Mouse (Mus musculus) cerebellum, adult 8-10 months (tissue): ENCODE results near the gene Bcl7b.

ENCODE experiments used
- DNase-seq: peaks from one replicate; pipeline ENCODE4 v3.0.0; 2022

Gene Bcl7b

GRCm38 (mm10) chr5:135168063-135169062 is at the start of gene Bcl7b:
Gene Bcl7b (plus strand): TSS chr5:135168283.
- DNase-seq, result peak; percentile 95

- DNase-seq, result peak; percentile 63
Measured at GRCm38 (mm10) chr5:135118589-135119081, 49.4 kb upstream of the Bcl7b start.

- DNase-seq, result no peak
Measured at GRCm38 (mm10) chr5:135120753-135121152, 47.3 kb upstream of the Bcl7b start.

GRCm38 (mm10) chr5:135126121-135126520 is 42.0 kb upstream of the Bcl7b start:
- no peak for DNase-seq

- DNase-seq, result no peak
Measured at GRCm38 (mm10) chr5:135127669-135128068, 40.4 kb upstream of the Bcl7b start.

GRCm38 (mm10) chr5:135129747-135130146 is 38.3 kb upstream of the Bcl7b start:
- DNase-seq, result no peak

- DNase-seq, result no peak
Measured at GRCm38 (mm10) chr5:135133736-135134405, 34.2 kb upstream of the Bcl7b start.

- DNase-seq, result no peak
Measured at GRCm38 (mm10) chr5:135134534-135134933, 33.5 kb upstream of the Bcl7b start.

- DNase-seq, result no peak
Measured at GRCm38 (mm10) chr5:135139881-135140280, 28.2 kb upstream of the Bcl7b start.

- no peak for DNase-seq
Measured at GRCm38 (mm10) chr5:135144469-135144868, 23.6 kb upstream of the Bcl7b start.

- no peak for DNase-seq
Measured at GRCm38 (mm10) chr5:135145532-135145931, 22.6 kb upstream of the Bcl7b start.

GRCm38 (mm10) chr5:135145955-135146354 is 22.1 kb upstream of the Bcl7b start:
- DNase-seq, result no peak

- no peak for DNase-seq
Measured at GRCm38 (mm10) chr5:135148715-135149052, 19.4 kb upstream of the Bcl7b start.

- DNase-seq, result peak; percentile 97
Measured at GRCm38 (mm10) chr5:135149053-135149819, 18.8 kb upstream of the Bcl7b start, which contains the start of gene Tbl2. Gene Tbl2 (plus strand): TSS chr5:135149657.

- DNase-seq, result no peak
Measured at GRCm38 (mm10) chr5:135149820-135150178, 18.3 kb upstream of the Bcl7b start.

GRCm38 (mm10) chr5:135156496-135156895 is 11.6 kb upstream of the Bcl7b start:
- DNase-seq, result no peak

GRCm38 (mm10) chr5:135161221-135161620 is 6.9 kb upstream of the Bcl7b start:
- no peak for DNase-seq

GRCm38 (mm10) chr5:135161650-135162049 is 6.4 kb upstream of the Bcl7b start:
- no peak for DNase-seq

- no peak for DNase-seq
Measured at GRCm38 (mm10) chr5:135162361-135162760, 5.7 kb upstream of the Bcl7b start.

GRCm38 (mm10) chr5:135162821-135163220 is 5.3 kb upstream of the Bcl7b start:
- DNase-seq, result no peak

- no peak for DNase-seq
Measured at GRCm38 (mm10) chr5:135166909-135167308, 1.2 kb upstream of the Bcl7b start.

- DNase-seq, result no peak
Measured at GRCm38 (mm10) chr5:135167469-135167868, 614 bp upstream of the Bcl7b start.

- no peak for DNase-seq
Measured at GRCm38 (mm10) chr5:135169479-135169878, 1.4 kb downstream of the Bcl7b start.
